Mouse (Mus musculus) megakaryocyte, embryonic 14.5 days (primary cell): ENCODE measurements around the gene Hook2.
A peak's percentile ranks its signal among the peaks of the same experiment; 100 is the strongest.

Source experiments
- FLI1 ChIP-seq: IDR thresholded peaks from 2 replicates; pipeline ENCODE4 v1.6.1; 2012; ENCODE audit warnings: low read length, inconsistent platforms, mixed read lengths
- GATA1 ChIP-seq: IDR thresholded peaks from 3 replicates; pipeline ENCODE4 v1.6.1; 2012; ENCODE audit warnings: mixed read lengths, low read length, inconsistent platforms, borderline replicate concordance

DNA sequence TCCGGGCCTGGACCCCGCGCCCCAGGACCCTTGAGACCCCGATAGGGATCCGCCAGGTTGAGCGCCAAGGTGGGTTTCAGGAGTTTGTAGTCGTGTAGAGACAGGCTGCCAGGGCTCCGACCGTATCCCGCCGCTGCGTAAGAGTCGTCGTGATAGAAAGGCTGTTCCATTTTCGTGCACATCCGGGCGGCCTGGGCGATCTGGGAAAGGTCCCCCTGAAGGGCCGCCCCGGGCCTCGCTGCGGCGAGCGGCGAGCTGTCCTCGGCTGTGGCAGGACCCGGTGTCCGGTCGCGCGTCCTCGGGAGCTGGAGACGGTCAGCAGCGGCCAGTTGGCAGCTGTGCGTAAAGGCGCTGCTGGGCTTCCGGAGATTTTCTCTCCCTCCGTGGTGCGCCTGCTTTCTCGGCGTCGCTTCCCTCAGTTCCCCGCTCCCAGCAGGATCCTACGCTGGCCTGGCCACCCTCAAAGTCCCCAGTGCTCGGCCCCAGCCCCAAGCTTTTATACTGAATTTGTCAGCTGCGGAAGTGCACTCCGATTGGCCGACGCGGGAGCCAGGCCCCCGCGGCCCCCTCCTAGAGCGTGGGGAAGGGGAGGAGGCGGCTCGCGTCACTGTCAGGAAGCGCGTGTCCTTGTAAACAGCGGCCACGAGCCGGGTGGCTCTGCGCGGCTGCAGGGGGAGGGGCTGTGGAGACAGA, 12.0 kb upstream of the Hook2 start, which contains the start of gene Junb:
- TF ChIP-seq GATA1: no peak
- TF ChIP-seq FLI1: peak; percentile 49; the same call in 1 of the 2 replicates
